Mouse (Mus musculus): ENCODE results near the gene Osbpl6. TPM values are rescaled to one million over a fixed set of nuclear protein-coding genes. Genes with fewer than 3 reads are reported as not detected.

Osbpl6 gene
- polyA plus RNA-seq, 1 experiment from 2014 or later = 9.9 TPM

DNA sequence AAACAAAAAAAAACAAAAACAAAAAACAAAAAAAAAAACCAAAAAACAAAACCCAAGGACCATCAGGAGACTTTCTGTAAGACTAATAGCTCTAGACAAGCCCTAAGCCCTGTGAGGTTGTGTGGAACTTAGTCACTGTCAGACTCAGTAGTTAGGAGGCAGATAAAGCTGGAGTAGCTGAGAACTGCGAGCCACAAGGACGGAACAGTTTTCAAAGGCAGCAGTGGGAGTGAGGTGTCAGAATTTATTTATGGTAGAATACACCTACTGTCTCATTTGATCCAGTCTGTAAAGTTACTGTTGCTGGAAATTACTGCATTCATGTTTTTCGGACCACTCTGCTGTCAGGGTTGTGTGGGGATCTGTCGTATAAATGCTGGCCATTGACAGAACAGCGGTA lies 118.1 kb downstream of the Osbpl6 start:
- 84% methylated on average over 5 of the region's 5 CpGs for WGBS
- H3K4me2 ChIP-seq (ENCODE audit: low read depth, low read length) = no peak overlapping the region
- H3K4me3 ChIP-seq (replicated peaks; ENCODE audit: low read length) = no peak overlapping the region
- no peaks in the 10 kb centered on the region for H3K9me3 ChIP-seq (replicated peaks; ENCODE audit: control insufficient read depth, low read length)
- H3K27ac ChIP-seq (ENCODE audit: low read length) = no peak overlapping the region
- no peaks in the 10 kb centered on the region for H3K36me3 ChIP-seq (ENCODE audit: control insufficient read depth, insufficient read depth, low read length)
- H3K27me3 ChIP-seq (ENCODE audit: control insufficient read depth, insufficient read depth, low read length) = no peaks in the 10 kb centered on the region
- ATAC-seq (ENCODE audit: insufficient read depth, low FRiP score) = no peak
- H3K4me1 ChIP-seq (ENCODE audit: control insufficient read depth, insufficient read depth, low read length) = no peaks in the 10 kb centered on the region
- H3K9ac ChIP-seq (ENCODE audit: low read length) = no peak overlapping the region

DNA sequence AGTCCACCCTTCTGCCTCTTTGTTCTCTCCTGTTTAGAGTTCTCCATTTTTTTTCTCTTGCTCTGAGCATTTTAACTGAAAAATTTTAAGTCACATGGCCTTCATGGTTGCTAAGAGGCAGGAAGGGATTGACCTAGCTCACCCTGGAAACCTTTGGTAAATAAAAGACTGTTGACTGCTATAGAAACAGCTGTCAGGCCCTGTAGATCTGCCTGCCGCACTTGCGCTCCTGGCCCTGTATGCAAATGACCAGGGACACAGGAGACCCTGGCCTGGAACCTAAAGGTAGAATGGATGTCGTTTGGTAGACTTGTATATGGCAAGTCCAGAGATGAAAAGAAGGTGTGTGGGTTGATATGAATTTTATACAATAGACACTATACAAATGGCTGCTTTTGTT lies 119.3 kb downstream of the Osbpl6 start:
- H3K9me3 ChIP-seq (replicated peaks; ENCODE audit: control insufficient read depth, low read length) = no peaks in the 10 kb centered on the region

GRCm38 (mm10) chr2:76532490-76533126 lies 126.3 kb downstream of the Osbpl6 start:
- ATAC-seq (ENCODE audit: insufficient read depth, low FRiP score) = no peak
- no peak overlapping the region for H3K4me2 ChIP-seq (ENCODE audit: low read depth, low read length)
- no peaks in the 10 kb centered on the region for H3K9me3 ChIP-seq (replicated peaks; ENCODE audit: control insufficient read depth, low read length)
- H3K4me3 ChIP-seq (replicated peaks; ENCODE audit: low read length) = no peak overlapping the region
- H3K9ac ChIP-seq (ENCODE audit: low read length) = no peak overlapping the region
- 70% methylated on average over 14 of the region's 14 CpGs for WGBS
- H3K4me1 ChIP-seq (ENCODE audit: control insufficient read depth, insufficient read depth, low read length) = no peaks in the 10 kb centered on the region
- no peak overlapping the region for H3K27ac ChIP-seq (ENCODE audit: low read length)
- H3K27me3 ChIP-seq (ENCODE audit: control insufficient read depth, insufficient read depth, low read length) = no peaks in the 10 kb centered on the region
- no peaks in the 10 kb centered on the region for H3K36me3 ChIP-seq (ENCODE audit: control insufficient read depth, insufficient read depth, low read length)

More for the DNA sequence above, 119.3 kb downstream of the Osbpl6 start:
- WGBS = 45% methylated on average over 3 of the region's 3 CpGs
- H3K4me3 ChIP-seq (replicated peaks; ENCODE audit: low read length) = no peak overlapping the region
- no peaks in the 10 kb centered on the region for H3K27me3 ChIP-seq (ENCODE audit: control insufficient read depth, insufficient read depth, low read length)
- no peaks in the 10 kb centered on the region for H3K36me3 ChIP-seq (ENCODE audit: control insufficient read depth, insufficient read depth, low read length)
- ATAC-seq (ENCODE audit: insufficient read depth, low FRiP score) = no peak
- H3K4me1 ChIP-seq (ENCODE audit: control insufficient read depth, insufficient read depth, low read length) = no peaks in the 10 kb centered on the region
- H3K27ac ChIP-seq (ENCODE audit: low read length) = no peak overlapping the region
- no peak overlapping the region for H3K4me2 ChIP-seq (ENCODE audit: low read depth, low read length)
- H3K9ac ChIP-seq (ENCODE audit: low read length) = no peak overlapping the region

DNA sequence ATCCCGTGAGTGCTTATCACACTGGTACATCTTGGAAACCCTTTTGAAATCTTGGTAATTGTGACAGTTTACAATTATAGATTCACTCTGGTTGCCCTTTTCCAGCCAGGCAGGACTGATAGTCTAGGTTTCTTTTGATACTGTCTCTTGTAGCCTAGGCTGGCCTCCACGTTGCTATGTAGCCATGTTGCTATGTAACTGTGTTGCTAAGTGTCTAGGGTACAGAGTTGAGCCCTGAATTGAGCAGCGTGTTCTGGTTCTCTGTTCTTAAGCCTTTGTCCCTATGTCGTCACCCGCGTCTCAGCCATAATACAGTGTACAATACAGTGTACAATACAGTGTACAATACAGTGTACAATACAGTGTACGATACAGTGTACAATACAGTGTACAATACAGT lies 128.6 kb downstream of the Osbpl6 start:
- WGBS = 73% methylated on average over 7 of the region's 7 CpGs
- Histone ChIP-seq H3K4me3 (replicated peaks; ENCODE audit: low read length) (no peak overlapping the region), H3K4me2 (ENCODE audit: low read depth, low read length) (no peak overlapping the region), H3K27ac (ENCODE audit: low read length) (no peak overlapping the region), H3K36me3 (ENCODE audit: control insufficient read depth, insufficient read depth, low read length) (no peaks in the 10 kb centered on the region), H3K4me1 (ENCODE audit: control insufficient read depth, insufficient read depth, low read length) (no peaks in the 10 kb centered on the region), H3K9me3 (replicated peaks; ENCODE audit: control insufficient read depth, low read length) (no peaks in the 10 kb centered on the region), H3K9ac (ENCODE audit: low read length) (no peak overlapping the region), H3K27me3 (ENCODE audit: control insufficient read depth, insufficient read depth, low read length) (no peaks in the 10 kb centered on the region)
- no peak for ATAC-seq (ENCODE audit: insufficient read depth, low FRiP score)

DNA sequence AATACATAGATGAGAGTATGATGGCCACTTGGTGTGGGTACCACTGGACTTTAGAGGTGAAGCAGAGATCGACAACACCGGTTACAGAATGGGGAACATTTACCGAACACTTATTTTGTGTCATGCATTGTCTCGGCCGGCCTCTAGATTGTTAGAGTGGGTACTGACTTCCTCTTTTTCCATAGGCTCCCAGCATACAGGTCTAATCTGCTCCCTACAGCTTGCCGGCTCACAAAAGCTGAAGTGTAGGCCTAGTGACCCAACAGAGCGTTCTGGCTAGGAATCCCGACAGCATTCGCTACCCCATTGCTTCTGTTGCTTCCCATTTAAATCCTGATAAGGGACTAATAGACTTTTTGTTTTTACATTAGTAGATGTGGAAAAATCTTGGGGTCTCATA lies 135.6 kb downstream of the Osbpl6 start:
- H3K9ac ChIP-seq (ENCODE audit: low read length) = no peak overlapping the region
- no peaks in the 10 kb centered on the region for H3K9me3 ChIP-seq (replicated peaks; ENCODE audit: control insufficient read depth, low read length)
- no peak overlapping the region for H3K27ac ChIP-seq (ENCODE audit: low read length)
- H3K36me3 ChIP-seq (ENCODE audit: control insufficient read depth, insufficient read depth, low read length) = no peaks in the 10 kb centered on the region
- no peaks in the 10 kb centered on the region for H3K27me3 ChIP-seq (ENCODE audit: control insufficient read depth, insufficient read depth, low read length)
- H3K4me3 ChIP-seq (replicated peaks; ENCODE audit: low read length) = no peak overlapping the region
- no peak overlapping the region for H3K4me2 ChIP-seq (ENCODE audit: low read depth, low read length)
- 84% methylated on average over 9 of the region's 9 CpGs for WGBS
- ATAC-seq (ENCODE audit: insufficient read depth, low FRiP score) = no peak
- H3K4me1 ChIP-seq (ENCODE audit: control insufficient read depth, insufficient read depth, low read length) = no peaks in the 10 kb centered on the region

GRCm38 (mm10) chr2:76542921-76543320 lies 136.6 kb downstream of the Osbpl6 start:
- 61% methylated on average over 5 of the region's 5 CpGs for WGBS
- no peak overlapping the region for H3K4me2 ChIP-seq (ENCODE audit: low read depth, low read length)
- no peaks in the 10 kb centered on the region for H3K4me1 ChIP-seq (ENCODE audit: control insufficient read depth, insufficient read depth, low read length)
- no peaks in the 10 kb centered on the region for H3K27me3 ChIP-seq (ENCODE audit: control insufficient read depth, insufficient read depth, low read length)
- no peaks in the 10 kb centered on the region for H3K9me3 ChIP-seq (replicated peaks; ENCODE audit: control insufficient read depth, low read length)
- H3K27ac ChIP-seq (ENCODE audit: low read length) = no peak overlapping the region
- H3K9ac ChIP-seq (ENCODE audit: low read length) = no peak overlapping the region
- ATAC-seq (ENCODE audit: insufficient read depth, low FRiP score) = no peak
- no peak overlapping the region for H3K4me3 ChIP-seq (replicated peaks; ENCODE audit: low read length)
- H3K36me3 ChIP-seq (ENCODE audit: control insufficient read depth, insufficient read depth, low read length) = no peaks in the 10 kb centered on the region

GRCm38 (mm10) chr2:76545539-76545938 lies 139.2 kb downstream of the Osbpl6 start:
- H3K36me3 ChIP-seq (ENCODE audit: control insufficient read depth, insufficient read depth, low read length) = no peaks in the 10 kb centered on the region
- H3K27ac ChIP-seq (ENCODE audit: low read length) = no peak overlapping the region
- H3K4me1 ChIP-seq (ENCODE audit: control insufficient read depth, insufficient read depth, low read length) = no peaks in the 10 kb centered on the region
- no peak overlapping the region for H3K4me2 ChIP-seq (ENCODE audit: low read depth, low read length)
- no peaks in the 10 kb centered on the region for H3K27me3 ChIP-seq (ENCODE audit: control insufficient read depth, insufficient read depth, low read length)
- no peak overlapping the region for H3K4me3 ChIP-seq (replicated peaks; ENCODE audit: low read length)
- no peaks in the 10 kb centered on the region for H3K9me3 ChIP-seq (replicated peaks; ENCODE audit: control insufficient read depth, low read length)
- WGBS = 46% methylated on average over 8 of the region's 8 CpGs
- no peak for ATAC-seq (ENCODE audit: insufficient read depth, low FRiP score)
- no peak overlapping the region for H3K9ac ChIP-seq (ENCODE audit: low read length)

- H3K4me2 ChIP-seq (ENCODE audit: low read depth, low read length) = no peak overlapping the region
- H3K4me3 ChIP-seq (replicated peaks; ENCODE audit: low read length) = no peak overlapping the region
- no peaks in the 10 kb centered on the region for H3K27me3 ChIP-seq (ENCODE audit: control insufficient read depth, insufficient read depth, low read length)
- ATAC-seq (ENCODE audit: insufficient read depth, low FRiP score) = no peak
- WGBS = 64% methylated on average over 10 of the region's 10 CpGs
- H3K27ac ChIP-seq (ENCODE audit: low read length) = no peak overlapping the region
- H3K36me3 ChIP-seq (ENCODE audit: control insufficient read depth, insufficient read depth, low read length) = no peaks in the 10 kb centered on the region
- H3K9ac ChIP-seq (ENCODE audit: low read length) = no peak overlapping the region
- H3K4me1 ChIP-seq (ENCODE audit: control insufficient read depth, insufficient read depth, low read length) = no peaks in the 10 kb centered on the region
- no peaks in the 10 kb centered on the region for H3K9me3 ChIP-seq (replicated peaks; ENCODE audit: control insufficient read depth, low read length)
These were observed 141.9 kb downstream of the Osbpl6 start for GRCm38 (mm10) chr2:76548171-76548570.

- no peak for ATAC-seq (ENCODE audit: insufficient read depth, low FRiP score)
- Histone ChIP-seq H3K9me3 (replicated peaks; ENCODE audit: control insufficient read depth, low read length) (no peaks in the 10 kb centered on the region), H3K4me2 (ENCODE audit: low read depth, low read length) (no peak overlapping the region), H3K4me3 (replicated peaks; ENCODE audit: low read length) (no peak overlapping the region), H3K27ac (ENCODE audit: low read length) (no peak overlapping the region), H3K9ac (ENCODE audit: low read length) (no peak overlapping the region), H3K27me3 (ENCODE audit: control insufficient read depth, insufficient read depth, low read length) (no peaks in the 10 kb centered on the region), H3K36me3 (ENCODE audit: control insufficient read depth, insufficient read depth, low read length) (no peaks in the 10 kb centered on the region), H3K4me1 (ENCODE audit: control insufficient read depth, insufficient read depth, low read length) (no peaks in the 10 kb centered on the region)
- WGBS = 87% methylated on average over 7 of the region's 7 CpGs
These were observed 142.5 kb downstream of the Osbpl6 start for GRCm38 (mm10) chr2:76548836-76549235.
